Mouse (Mus musculus): Measurements from ENCODE around the gene St3gal5. TPM values are rescaled to one million over a fixed set of nuclear protein-coding genes. Genes with fewer than 3 reads are reported as not detected.

The St3gal5 gene
- polyA plus RNA-seq, 1 experiment from 2014 or later, result 31.4 TPM

DNA sequence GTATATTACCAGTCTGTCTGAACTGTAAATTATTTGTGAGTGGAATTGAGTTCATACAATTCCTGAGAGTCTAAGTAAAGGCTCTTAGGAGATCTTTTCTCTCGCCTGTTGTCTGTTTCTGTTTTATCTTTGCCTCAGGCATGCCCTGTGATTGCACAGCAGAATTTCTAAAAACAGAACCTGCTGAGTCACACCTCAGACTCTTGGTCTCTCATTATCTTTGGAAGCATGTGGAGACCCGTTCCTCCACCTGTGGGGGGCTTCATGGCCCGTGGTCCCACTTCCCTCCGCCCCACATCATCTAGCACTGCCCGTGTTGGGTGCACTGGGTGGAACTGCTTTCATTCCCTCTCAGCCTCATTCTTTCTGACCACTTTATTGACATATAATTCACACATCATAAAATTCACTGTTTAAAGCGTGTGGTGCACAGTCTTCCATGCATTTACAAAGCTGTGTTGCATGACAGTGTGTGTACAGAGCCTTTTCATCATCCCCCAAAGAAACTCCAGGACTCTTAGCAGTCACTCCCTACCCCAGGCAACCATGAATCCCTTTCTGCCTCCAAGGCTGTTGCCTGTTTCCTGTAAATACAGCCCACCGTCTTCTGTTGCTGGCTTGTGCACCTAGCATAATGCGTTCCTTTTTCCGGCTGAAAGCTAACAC is 37.6 kb downstream of the St3gal5 start:
- Histone ChIP-seq H3K9me3 (ENCODE audit: control insufficient read depth, low read length) (no peaks in the 10 kb centered on the region), H3K9ac (ENCODE audit: low read depth, low read length) (no peak overlapping the region), H3K27ac (ENCODE audit: low read depth, low read length) (no peak overlapping the region), H3K27me3 (ENCODE audit: control insufficient read depth, insufficient read depth, low read length) (no peaks in the 10 kb centered on the region), H3K36me3 (ENCODE audit: control insufficient read depth, insufficient read depth, low read length) (peaks cover 12% of the 10 kb centered on the region; the same call in 1 of the 2 replicates), H3K4me2 (replicated peaks; ENCODE audit: low read depth, low read length) (no peak overlapping the region), H3K4me3 (ENCODE audit: low read length) (no peak overlapping the region), H3K4me1 (ENCODE audit: control insufficient read depth, insufficient read depth, low read length) (no peaks in the 10 kb centered on the region)
- WGBS, result 68% methylated on average over 9 of the region's 9 CpGs
- no peak for ATAC-seq (ENCODE audit: low FRiP score, low TSS enrichment)

DNA sequence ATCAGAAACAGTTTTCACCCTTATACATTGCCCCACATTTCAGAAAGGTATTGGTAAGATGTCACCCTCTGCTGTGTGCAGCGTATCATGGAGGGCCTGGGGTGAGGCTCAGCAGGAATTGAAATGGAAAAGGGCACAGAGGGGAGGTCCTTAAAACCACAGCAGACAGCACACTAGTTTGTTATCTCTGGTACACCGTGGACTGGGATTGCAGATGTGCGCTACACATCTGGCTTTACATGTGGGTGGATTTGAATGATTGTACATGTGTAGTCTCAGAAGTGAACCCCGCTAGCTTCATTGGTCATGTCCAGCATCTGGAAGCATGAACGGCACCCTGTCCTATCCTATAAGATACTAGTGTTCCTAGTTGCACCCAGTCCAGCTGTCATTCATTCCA is 38.6 kb downstream of the St3gal5 start:
- Histone ChIP-seq H3K9ac (ENCODE audit: low read depth, low read length) (no peak overlapping the region), H3K4me2 (replicated peaks; ENCODE audit: low read depth, low read length) (no peak overlapping the region), H3K36me3 (ENCODE audit: control insufficient read depth, insufficient read depth, low read length) (peaks cover 10% of the 10 kb centered on the region; the same call in 1 of the 2 replicates), H3K4me3 (ENCODE audit: low read length) (no peak overlapping the region), H3K27me3 (ENCODE audit: control insufficient read depth, insufficient read depth, low read length) (no peaks in the 10 kb centered on the region), H3K9me3 (ENCODE audit: control insufficient read depth, low read length) (no peaks in the 10 kb centered on the region), H3K27ac (ENCODE audit: low read depth, low read length) (no peak overlapping the region), H3K4me1 (ENCODE audit: control insufficient read depth, insufficient read depth, low read length) (no peaks in the 10 kb centered on the region)
- WGBS, result 92% methylated on average over 5 of the region's 5 CpGs
- no peak for ATAC-seq (ENCODE audit: low FRiP score, low TSS enrichment)

DNA sequence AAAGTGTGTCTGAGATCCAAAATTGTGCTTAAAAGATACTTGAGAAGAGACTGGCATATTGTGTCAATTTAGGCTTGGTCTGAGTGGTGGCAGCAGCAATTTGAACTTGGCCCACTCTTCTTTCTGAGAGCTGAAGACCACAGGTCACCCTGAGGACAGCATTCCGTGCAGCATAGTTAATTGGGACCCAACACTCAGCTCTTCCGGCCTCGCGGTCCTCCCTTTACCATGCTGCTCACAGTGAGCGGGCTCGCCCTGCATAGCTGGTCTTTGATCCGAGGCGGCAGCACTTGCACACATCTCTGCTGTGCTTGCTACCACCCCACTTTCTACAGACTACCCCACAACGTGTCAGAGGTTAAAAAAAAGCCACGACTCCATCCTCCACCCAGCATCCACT is 39.2 kb downstream of the St3gal5 start:
- Histone ChIP-seq H3K4me3 (ENCODE audit: low read length) (no peak overlapping the region), H3K27me3 (ENCODE audit: control insufficient read depth, insufficient read depth, low read length) (no peaks in the 10 kb centered on the region), H3K27ac (ENCODE audit: low read depth, low read length) (no peak overlapping the region), H3K4me2 (replicated peaks; ENCODE audit: low read depth, low read length) (no peak overlapping the region), H3K36me3 (ENCODE audit: control insufficient read depth, insufficient read depth, low read length) (peaks cover 10% of the 10 kb centered on the region; the same call in 1 of the 2 replicates), H3K4me1 (ENCODE audit: control insufficient read depth, insufficient read depth, low read length) (no peaks in the 10 kb centered on the region), H3K9me3 (ENCODE audit: control insufficient read depth, low read length) (no peaks in the 10 kb centered on the region), H3K9ac (ENCODE audit: low read depth, low read length) (no peak overlapping the region)
- ATAC-seq (ENCODE audit: low FRiP score, low TSS enrichment), result peak; percentile 62; the same call in 1 of the 2 replicates
- 68% methylated on average over 10 of the region's 10 CpGs for WGBS

DNA sequence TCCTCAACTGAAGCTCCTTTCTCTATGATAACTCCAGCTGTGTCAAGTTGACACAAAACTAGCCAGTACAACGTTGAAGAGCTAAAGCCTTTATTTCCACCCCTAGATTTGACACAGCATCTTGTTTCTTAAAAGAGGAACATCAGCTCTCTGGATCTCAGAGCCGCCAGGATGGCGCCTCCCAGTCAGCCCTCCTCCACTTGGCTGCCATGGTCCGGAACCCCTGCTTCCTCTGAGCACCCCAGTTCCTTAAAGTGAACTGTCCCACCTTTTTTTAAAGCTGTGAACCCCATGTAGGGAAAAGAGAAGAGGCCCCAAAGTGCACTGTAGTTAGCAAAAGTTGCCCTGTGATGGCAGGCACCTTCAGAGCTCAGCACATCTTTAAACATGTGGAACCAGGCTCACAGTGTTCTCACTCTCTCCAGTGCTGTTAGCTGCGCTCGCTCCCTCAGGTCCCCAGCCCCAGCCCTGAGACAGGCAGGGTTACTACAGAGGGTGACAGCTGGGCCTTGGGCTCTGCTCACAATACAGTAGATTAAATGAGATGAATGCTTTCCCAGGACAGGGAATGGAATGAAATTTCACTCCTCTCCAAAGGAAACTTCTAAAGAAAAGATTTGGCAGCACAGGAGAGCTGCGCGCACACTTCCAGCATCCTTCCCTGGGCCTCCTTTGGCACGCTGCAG is 42.3 kb downstream of the St3gal5 start:
- H3K27me3 ChIP-seq (ENCODE audit: control insufficient read depth, insufficient read depth, low read length), result no peaks in the 10 kb centered on the region
- 76% methylated on average over 9 of the region's 9 CpGs for WGBS
- no peaks in the 10 kb centered on the region for H3K4me1 ChIP-seq (ENCODE audit: control insufficient read depth, insufficient read depth, low read length)
- H3K9ac ChIP-seq (ENCODE audit: low read depth, low read length), result no peak overlapping the region
- no peak overlapping the region for H3K4me3 ChIP-seq (ENCODE audit: low read length)
- no peak overlapping the region for H3K4me2 ChIP-seq (replicated peaks; ENCODE audit: low read depth, low read length)
- no peak for ATAC-seq (ENCODE audit: low FRiP score, low TSS enrichment)
- no peak overlapping the region for H3K27ac ChIP-seq (ENCODE audit: low read depth, low read length)
- H3K36me3 ChIP-seq (ENCODE audit: control insufficient read depth, insufficient read depth, low read length), result peaks cover 6% of the 10 kb centered on the region; the same call in 1 of the 2 replicates
- H3K9me3 ChIP-seq (ENCODE audit: control insufficient read depth, low read length), result no peaks in the 10 kb centered on the region

DNA sequence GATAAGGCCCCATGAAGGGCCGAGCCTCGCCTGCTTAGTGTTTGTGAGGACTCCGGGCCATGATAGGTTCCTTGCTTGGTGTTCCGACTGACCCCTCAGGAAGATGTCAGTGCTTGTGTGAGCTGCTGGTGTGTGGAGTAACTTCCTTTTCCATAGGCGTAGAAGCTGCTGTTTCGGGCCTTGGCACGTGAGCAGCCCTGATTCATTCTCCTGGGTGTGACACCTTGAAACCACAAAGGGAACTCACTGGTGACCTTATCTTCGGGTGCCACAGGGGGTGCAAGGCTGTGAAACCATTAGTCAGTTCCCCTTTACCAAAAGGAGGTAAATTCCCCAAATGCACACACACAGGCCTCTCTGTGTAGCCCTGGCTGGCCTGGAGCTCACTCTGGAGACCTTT is 43.0 kb downstream of the St3gal5 start:
- no peak for ATAC-seq (ENCODE audit: low FRiP score, low TSS enrichment)
- 87% methylated on average over 8 of the region's 8 CpGs for WGBS
- Histone ChIP-seq H3K4me3 (ENCODE audit: low read length) (no peak overlapping the region), H3K9ac (ENCODE audit: low read depth, low read length) (no peak overlapping the region), H3K4me2 (replicated peaks; ENCODE audit: low read depth, low read length) (no peak overlapping the region), H3K36me3 (ENCODE audit: control insufficient read depth, insufficient read depth, low read length) (peaks cover 6% of the 10 kb centered on the region; the same call in 1 of the 2 replicates), H3K27me3 (ENCODE audit: control insufficient read depth, insufficient read depth, low read length) (no peaks in the 10 kb centered on the region), H3K9me3 (ENCODE audit: control insufficient read depth, low read length) (no peaks in the 10 kb centered on the region), H3K27ac (ENCODE audit: low read depth, low read length) (no peak overlapping the region), H3K4me1 (ENCODE audit: control insufficient read depth, insufficient read depth, low read length) (no peaks in the 10 kb centered on the region)

DNA sequence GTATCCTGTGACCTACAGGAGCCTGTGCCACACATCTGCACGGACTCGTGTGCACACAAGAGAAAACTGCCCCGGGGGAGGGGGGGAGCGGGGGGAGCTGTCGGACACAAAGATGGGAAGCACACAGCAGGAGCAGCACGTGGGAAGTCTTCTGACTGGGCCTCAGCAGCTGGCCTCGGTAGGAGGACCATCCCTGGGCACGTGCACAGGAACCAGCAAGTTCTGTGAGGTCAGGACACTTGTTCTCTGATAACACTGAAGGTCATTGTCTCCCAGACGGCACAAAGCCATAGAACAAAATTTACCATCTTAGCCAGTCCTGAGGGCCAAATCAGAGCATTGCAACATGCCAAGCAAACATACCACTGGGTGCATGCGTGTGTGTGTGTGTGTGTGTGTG is 43.8 kb downstream of the St3gal5 start:
- no peak for ATAC-seq (ENCODE audit: low FRiP score, low TSS enrichment)
- Histone ChIP-seq H3K27me3 (ENCODE audit: control insufficient read depth, insufficient read depth, low read length) (no peaks in the 10 kb centered on the region), H3K36me3 (ENCODE audit: control insufficient read depth, insufficient read depth, low read length) (peaks cover 6% of the 10 kb centered on the region; the same call in 1 of the 2 replicates), H3K4me1 (ENCODE audit: control insufficient read depth, insufficient read depth, low read length) (no peaks in the 10 kb centered on the region), H3K27ac (ENCODE audit: low read depth, low read length) (no peak overlapping the region), H3K4me2 (replicated peaks; ENCODE audit: low read depth, low read length) (no peak overlapping the region), H3K4me3 (ENCODE audit: low read length) (no peak overlapping the region), H3K9me3 (ENCODE audit: control insufficient read depth, low read length) (no peaks in the 10 kb centered on the region), H3K9ac (ENCODE audit: low read depth, low read length) (no peak overlapping the region)
- whole genome bisulfite sequencing, result 59% methylated on average over 10 of the region's 10 CpGs

DNA sequence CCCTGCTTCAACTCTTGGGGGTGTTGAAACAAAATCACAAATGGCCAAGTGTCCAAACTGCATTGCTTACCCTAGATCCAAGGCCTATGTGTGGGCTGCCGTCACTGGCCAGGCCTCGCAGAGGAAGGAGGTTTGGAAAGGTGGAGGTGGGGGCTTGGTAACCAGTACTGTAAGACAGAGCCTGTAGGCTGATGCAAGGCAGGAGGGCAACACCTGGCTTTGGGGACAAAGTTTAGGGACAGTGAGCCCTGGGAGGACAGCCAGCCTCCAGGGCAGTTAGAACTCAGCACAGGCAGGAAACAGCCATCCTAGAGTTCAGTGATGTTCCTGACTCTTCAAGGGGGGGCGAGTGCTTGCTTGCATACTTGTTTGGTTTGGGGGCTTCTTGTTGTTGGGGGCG is 45.2 kb downstream of the St3gal5 start:
- no peak for ATAC-seq (ENCODE audit: low FRiP score, low TSS enrichment)
- WGBS, result 95% methylated on average over 4 of the region's 4 CpGs

DNA sequence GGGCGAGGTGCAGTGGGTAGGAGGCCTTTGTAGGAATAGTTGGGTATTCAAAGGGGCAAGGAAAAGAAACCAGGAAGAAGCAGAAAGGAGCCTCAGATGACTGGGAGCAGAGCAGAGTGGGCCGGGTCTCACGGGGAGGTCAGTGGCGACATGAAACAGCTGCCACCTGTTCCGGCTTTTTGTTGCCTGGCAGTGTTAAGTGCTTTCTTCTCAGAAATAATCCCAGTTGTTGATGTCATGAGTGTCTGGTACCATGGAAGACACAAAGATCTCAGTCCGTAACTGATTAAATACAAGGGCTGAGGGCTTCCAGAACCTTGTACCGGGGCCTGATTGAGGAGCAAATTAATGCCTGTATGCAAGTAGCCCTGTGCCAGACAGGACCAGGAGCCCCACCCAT is 47.0 kb downstream of the St3gal5 start:
- H3K27me3 ChIP-seq (ENCODE audit: control insufficient read depth, insufficient read depth, low read length), result no peaks in the 10 kb centered on the region
- H3K4me2 ChIP-seq (replicated peaks; ENCODE audit: low read depth, low read length), result no peak overlapping the region
- WGBS, result 52% methylated on average over 7 of the region's 7 CpGs
- H3K27ac ChIP-seq (ENCODE audit: low read depth, low read length), result no peak overlapping the region
- H3K9me3 ChIP-seq (ENCODE audit: control insufficient read depth, low read length), result no peaks in the 10 kb centered on the region
- no peak; the same call in 1 of the 2 replicates for ATAC-seq (ENCODE audit: low FRiP score, low TSS enrichment)
- H3K36me3 ChIP-seq (ENCODE audit: control insufficient read depth, insufficient read depth, low read length), result peaks cover 17% of the 10 kb centered on the region
- no peak overlapping the region for H3K4me3 ChIP-seq (ENCODE audit: low read length)
- H3K4me1 ChIP-seq (ENCODE audit: control insufficient read depth, insufficient read depth, low read length), result no peaks in the 10 kb centered on the region
- H3K9ac ChIP-seq (ENCODE audit: low read depth, low read length), result no peak overlapping the region

More for the DNA sequence above, 45.2 kb downstream of the St3gal5 start:
- Histone ChIP-seq H3K9me3 (ENCODE audit: control insufficient read depth, low read length) (no peaks in the 10 kb centered on the region), H3K4me3 (ENCODE audit: low read length) (no peak overlapping the region), H3K4me2 (replicated peaks; ENCODE audit: low read depth, low read length) (no peak overlapping the region), H3K4me1 (ENCODE audit: control insufficient read depth, insufficient read depth, low read length) (no peaks in the 10 kb centered on the region), H3K27me3 (ENCODE audit: control insufficient read depth, insufficient read depth, low read length) (no peaks in the 10 kb centered on the region), H3K9ac (ENCODE audit: low read depth, low read length) (no peak overlapping the region), H3K36me3 (ENCODE audit: control insufficient read depth, insufficient read depth, low read length) (peaks cover 9% of the 10 kb centered on the region; the same call in 1 of the 2 replicates), H3K27ac (ENCODE audit: low read depth, low read length) (no peak overlapping the region)

DNA sequence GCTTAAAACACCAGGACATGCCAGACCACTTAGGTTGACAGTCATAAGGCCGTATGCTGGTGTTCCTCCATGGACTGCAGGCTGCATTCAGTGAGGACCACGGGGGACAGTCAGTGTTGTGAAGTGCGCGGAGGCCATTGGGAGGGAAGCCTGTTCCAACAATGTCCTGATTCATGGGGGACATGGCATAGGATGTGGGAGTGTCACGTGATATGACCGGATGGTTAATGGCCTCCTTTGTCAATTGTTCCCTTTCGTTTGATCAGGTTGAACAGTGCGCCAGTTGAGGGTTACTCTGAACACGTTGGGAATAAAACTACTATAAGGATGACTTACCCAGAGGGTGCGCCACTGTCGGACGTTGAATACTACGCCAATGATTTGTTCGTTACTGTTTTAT is 49.4 kb downstream of the St3gal5 start:
- Histone ChIP-seq H3K9ac (ENCODE audit: low read depth, low read length) (no peak overlapping the region), H3K27ac (ENCODE audit: low read depth, low read length) (no peak overlapping the region), H3K4me2 (replicated peaks; ENCODE audit: low read depth, low read length) (no peak overlapping the region), H3K4me3 (ENCODE audit: low read length) (no peak overlapping the region), H3K9me3 (ENCODE audit: control insufficient read depth, low read length) (peaks cover 6% of the 10 kb centered on the region), H3K36me3 (ENCODE audit: control insufficient read depth, insufficient read depth, low read length) (peaks cover 30% of the 10 kb centered on the region), H3K27me3 (ENCODE audit: control insufficient read depth, insufficient read depth, low read length) (no peaks in the 10 kb centered on the region), H3K4me1 (ENCODE audit: control insufficient read depth, insufficient read depth, low read length) (no peaks in the 10 kb centered on the region)
- ATAC-seq (ENCODE audit: low FRiP score, low TSS enrichment), result no peak
- 82% methylated on average over 14 of the region's 14 CpGs for WGBS

All from kidney, embryonic 14.5 days (tissue).